Mouse (Mus musculus) stomach, postnatal 0 days (tissue): ENCODE measurements at regions not wholly inside any gene's neighbourhood (a gene's known extent, or its start where the extent isn't known, plus 50 kb on each side); places are given as distances from the start of the nearest gene placed in this dataset.

Experiments
- CTCF ChIP-seq: IDR thresholded peaks from 2 replicates; pipeline ENCODE4 v1.5.1; 2016; ENCODE audit warnings: antibody characterized with exemption, low read depth, mild to moderate bottlenecking, moderate library complexity
- EP300 ChIP-seq: optimal IDR thresholded peaks from 2 replicates; pipeline ENCODE3; 2016; ENCODE audit warnings: antibody characterized with exemption

DNA sequence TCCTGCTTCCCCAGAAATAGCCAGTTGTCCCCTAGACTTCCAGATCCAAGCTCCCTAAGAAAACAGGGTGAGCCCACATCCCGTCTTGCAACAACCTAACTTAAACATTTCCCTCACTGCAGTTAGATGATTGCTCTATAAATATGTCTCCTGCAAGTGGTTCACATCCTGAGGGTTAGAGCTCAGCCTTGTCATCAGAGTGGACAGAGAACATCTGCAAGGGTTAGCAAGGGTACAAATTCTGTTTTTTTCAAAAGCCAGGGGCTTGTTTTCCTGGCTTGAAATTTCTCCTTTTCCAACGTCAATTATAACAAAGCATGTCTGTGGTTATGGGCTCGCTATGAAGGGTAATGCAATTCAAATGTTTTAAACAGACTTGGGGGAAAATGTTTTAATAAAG is 169.8 kb upstream of the Tcerg1l start:
- TF ChIP-seq CTCF (no peak), EP300 (no peak)
